Mouse (Mus musculus) stomach, embryonic 14.5 days (tissue): ENCODE data around the gene Pla2g3. TPM values are rescaled to one million over a fixed set of nuclear protein-coding genes. Genes with fewer than 3 reads are reported as not detected.

Experiments used
- ATAC-seq: fragments of 200-750 bp; cut with Nextera tagmentation; 2 replicates; pipeline ENCODE4 v1.8.0; 2017; ENCODE audit warnings: low read depth, moderate TSS enrichment; ENCODE audit not compliant: insufficient number of reproducible peaks, insufficient read depth, low FRiP score
- H3K27ac ChIP-seq: fragments of 300-500 bp; sonication (generic); 2 replicates; pipeline ENCODE4 v1.5.1; 2014; ENCODE audit warnings: mild to moderate bottlenecking, low read length, moderate library complexity, mixed read lengths
- H3K27me3 ChIP-seq: fragments of 300-500 bp; sonication (generic); 2 replicates; pipeline ENCODE4 v1.6.1; 2014; ENCODE audit warnings: low read length, control low read depth, mixed read lengths; ENCODE audit not compliant: control insufficient read depth, insufficient read depth
- H3K36me3 ChIP-seq: fragments of 300-500 bp; sonication (generic); 2 replicates; pipeline ENCODE4 v1.6.1; 2014; ENCODE audit warnings: mild to moderate bottlenecking, control low read depth, low read length, moderate library complexity, mixed read lengths; ENCODE audit not compliant: control insufficient read depth, insufficient read depth
- H3K4me1 ChIP-seq: fragments of 300-500 bp; sonication (generic); 2 replicates; pipeline ENCODE4 v1.6.1; 2014; ENCODE audit warnings: low read length, control low read depth, mixed read lengths; ENCODE audit not compliant: control insufficient read depth, insufficient read depth
- H3K4me2 ChIP-seq: fragments of 300-500 bp; sonication (generic); replicated peaks from 2 replicates; pipeline ENCODE4 v1.6.1; 2014; ENCODE audit warnings: low read depth, low read length, control low read depth
- H3K4me3 ChIP-seq: fragments of 300-500 bp; sonication (generic); 2 replicates; pipeline ENCODE4 v1.5.1; 2014; ENCODE audit warnings: low read depth, low read length, control low read depth
- H3K9ac ChIP-seq: fragments of 300-500 bp; sonication (generic); replicated peaks from 2 replicates; pipeline ENCODE4 v1.6.1; 2014; ENCODE audit warnings: low read depth, mild to moderate bottlenecking, control low read depth, low read length, moderate library complexity, mixed read lengths
- H3K9me3 ChIP-seq: fragments of 300-500 bp; sonication (generic); 2 replicates; pipeline ENCODE4 v1.6.1; 2016; ENCODE audit warnings: low read depth, low read length, control low read depth; ENCODE audit not compliant: control insufficient read depth
- WGBS: fragments of 180-500 bp; shearing (Covaris S2); extraction: QIAGEN DNeasy Blood & Tissue Kit; methylation state at CpG from one replicate; pipeline ENCODE4 v1.1.7; 2014; 5-methylcytosine and 5-hydroxymethylcytosine counted together
- polyA plus RNA-seq: library from polyadenylated mRNA; unstranded; fragments of >200 nt; fragmentation: Nextera tagmentation; extraction: Ambion mirVana; gene quantifications from 2 replicates; pipeline ENCODE4 v1.2.1, GENCODE M21; 2014

The Pla2g3 gene
- polyA plus RNA-seq, 1 experiment from 2014 or later: 0.17 TPM

GRCm38 (mm10) chr11:3497296-3497695 lies 9.2 kb downstream of the Pla2g3 start:
- WGBS: 89% methylated on average over 1 of the region's 1 CpGs
- ATAC-seq: no peak
- H3K9ac ChIP-seq: no peak overlapping the region
- H3K4me1 ChIP-seq: no peaks in the 10 kb centered on the region
- no peak overlapping the region for H3K4me2 ChIP-seq
- H3K27me3 ChIP-seq: no peaks in the 10 kb centered on the region
- H3K36me3 ChIP-seq: no peaks in the 10 kb centered on the region
- no peak overlapping the region for H3K27ac ChIP-seq
- H3K4me3 ChIP-seq: no peak overlapping the region
- H3K9me3 ChIP-seq: no peaks in the 10 kb centered on the region

- no peaks in the 10 kb centered on the region for H3K27me3 ChIP-seq
- H3K9me3 ChIP-seq: no peaks in the 10 kb centered on the region
- H3K9ac ChIP-seq: no peak overlapping the region
- H3K4me1 ChIP-seq: no peaks in the 10 kb centered on the region
- H3K4me3 ChIP-seq: no peak overlapping the region
- H3K27ac ChIP-seq: no peak overlapping the region
- H3K36me3 ChIP-seq: no peaks in the 10 kb centered on the region
- no peak for ATAC-seq
- H3K4me2 ChIP-seq: no peak overlapping the region
- WGBS: 69% methylated on average over 17 of the region's 17 CpGs
Measured at GRCm38 (mm10) chr11:3502057-3502456, 14.0 kb downstream of the Pla2g3 start.

DNA sequence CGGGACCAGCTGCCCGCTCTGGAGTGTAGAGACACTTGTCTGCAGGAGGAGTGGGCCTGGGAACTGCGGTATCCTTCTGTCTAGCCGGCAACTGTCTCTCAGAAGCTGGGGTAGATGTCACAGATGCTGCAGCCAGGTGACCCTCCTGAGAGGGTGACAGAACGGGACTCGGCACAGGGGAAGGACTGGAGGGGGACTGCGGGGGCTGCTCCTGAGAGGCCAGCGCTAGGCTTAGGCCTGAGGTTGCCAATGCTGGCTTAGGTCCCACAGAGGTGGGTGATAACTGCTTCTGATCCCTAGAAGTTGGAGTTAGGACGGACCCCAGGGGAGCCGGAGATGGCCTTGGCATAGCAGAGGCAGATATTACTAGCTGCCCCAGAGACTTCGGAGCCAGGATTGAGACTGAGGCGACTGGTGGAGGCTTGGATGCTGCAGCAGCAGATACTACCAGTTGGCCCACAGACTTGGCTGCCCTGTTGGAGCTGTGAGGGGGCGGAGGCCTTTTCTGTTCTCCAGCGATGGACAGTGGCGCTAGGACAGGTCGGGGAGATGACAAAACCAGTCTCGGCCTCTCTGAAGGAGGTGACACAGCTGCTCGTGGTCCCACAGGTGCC lies 14.5 kb downstream of the Pla2g3 start:
- H3K27me3 ChIP-seq: no peaks in the 10 kb centered on the region
- no peak overlapping the region for H3K4me3 ChIP-seq
- H3K36me3 ChIP-seq: no peaks in the 10 kb centered on the region
- no peak overlapping the region for H3K27ac ChIP-seq
- 80% methylated on average over 18 of the region's 18 CpGs for WGBS
- no peaks in the 10 kb centered on the region for H3K9me3 ChIP-seq
- H3K4me2 ChIP-seq: no peak overlapping the region
- no peaks in the 10 kb centered on the region for H3K4me1 ChIP-seq
- no peak for ATAC-seq
- H3K9ac ChIP-seq: no peak overlapping the region

- H3K4me1 ChIP-seq: no peaks in the 10 kb centered on the region
- WGBS: 56% methylated on average over 11 of the region's 11 CpGs
- H3K9ac ChIP-seq: 0 out of 2 replicates have a peak overlapping the region, but pooled peaks have one; percentile 1
- ATAC-seq: no peak
- no peak overlapping the region for H3K4me3 ChIP-seq
- peak overlapping the region; percentile 18; the same call in 1 of the 2 replicates for H3K4me2 ChIP-seq
- H3K9me3 ChIP-seq: no peaks in the 10 kb centered on the region
- H3K27ac ChIP-seq: no peak overlapping the region
- no peaks in the 10 kb centered on the region for H3K36me3 ChIP-seq
- no peaks in the 10 kb centered on the region for H3K27me3 ChIP-seq
Measured at GRCm38 (mm10) chr11:3503755-3504693, 15.9 kb downstream of the Pla2g3 start.

- Histone ChIP-seq H3K27ac (no peak overlapping the region), H3K9me3 (no peaks in the 10 kb centered on the region), H3K9ac (no peak overlapping the region), H3K4me3 (no peak overlapping the region), H3K4me1 (no peaks in the 10 kb centered on the region), H3K4me2 (no peak overlapping the region), H3K27me3 (no peaks in the 10 kb centered on the region), H3K36me3 (no peaks in the 10 kb centered on the region)
- WGBS: 40% methylated on average over 7 of the region's 7 CpGs
- no peak for ATAC-seq
Measured at GRCm38 (mm10) chr11:3508226-3508625, 20.1 kb downstream of the Pla2g3 start.

- 67% methylated on average over 8 of the region's 8 CpGs for WGBS
- H3K27me3 ChIP-seq: no peaks in the 10 kb centered on the region
- no peak overlapping the region for H3K9ac ChIP-seq
- peaks cover 5% of the 10 kb centered on the region; the same call in 1 of the 2 replicates for H3K4me1 ChIP-seq
- no peaks in the 10 kb centered on the region for H3K36me3 ChIP-seq
- ATAC-seq: no peak
- H3K4me3 ChIP-seq: no peak overlapping the region
- no peak overlapping the region for H3K27ac ChIP-seq
- no peak overlapping the region for H3K4me2 ChIP-seq
- no peaks in the 10 kb centered on the region for H3K9me3 ChIP-seq
Measured at GRCm38 (mm10) chr11:3509181-3510085, 21.3 kb downstream of the Pla2g3 start.

DNA sequence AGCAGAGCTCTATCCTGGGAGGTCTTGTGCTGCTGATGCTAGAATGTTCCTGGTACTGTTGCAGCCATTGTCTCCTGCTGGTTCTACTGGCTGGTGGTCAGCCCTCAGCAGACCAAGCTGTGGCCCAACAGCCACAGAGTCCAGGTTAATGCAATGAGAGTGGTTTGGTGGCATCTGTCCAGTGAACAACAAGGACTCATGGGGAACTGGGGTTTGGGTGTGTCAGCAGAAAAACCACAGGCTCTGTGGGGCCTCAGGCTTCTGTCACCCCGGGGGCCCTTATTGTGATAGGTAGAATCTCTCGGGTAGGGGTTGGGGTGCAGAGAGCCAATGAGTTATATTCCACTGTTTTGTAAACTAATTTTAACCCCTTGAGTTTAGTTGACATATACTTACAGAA lies 22.2 kb downstream of the Pla2g3 start:
- Histone ChIP-seq H3K4me1 (peaks cover 5% of the 10 kb centered on the region; the same call in 1 of the 2 replicates), H3K27ac (no peak overlapping the region), H3K9ac (no peak overlapping the region), H3K36me3 (no peaks in the 10 kb centered on the region), H3K27me3 (no peaks in the 10 kb centered on the region), H3K9me3 (no peaks in the 10 kb centered on the region), H3K4me2 (no peak overlapping the region), H3K4me3 (no peak overlapping the region)
- WGBS: 84% methylated on average over 2 of the region's 2 CpGs
- no peak for ATAC-seq

GRCm38 (mm10) chr11:3513291-3513690 lies 25.2 kb downstream of the Pla2g3 start:
- WGBS: 89% methylated on average over 6 of the region's 6 CpGs
- Histone ChIP-seq H3K9me3 (no peaks in the 10 kb centered on the region), H3K4me2 (no peak overlapping the region), H3K36me3 (no peaks in the 10 kb centered on the region), H3K27ac (no peak overlapping the region), H3K4me3 (no peak overlapping the region), H3K9ac (no peak overlapping the region), H3K4me1 (peaks cover 17% of the 10 kb centered on the region), H3K27me3 (peaks cover 3% of the 10 kb centered on the region; the same call in 1 of the 2 replicates)
- no peak for ATAC-seq
